Mouse (Mus musculus): ENCODE data around the gene Cdc40.
A peak's percentile ranks its signal among the peaks of the same experiment; 100 is the strongest.

Cdc40 gene

GRCm38 (mm10) chr10:40882831-40883643, at the start of gene Cdc40, which contains the start of gene Wasf1:
TSS of gene Cdc40 (minus strand) at chr10:40883311.
TSS of gene Wasf1 (plus strand) at chr10:40883475.
- DNase-seq, result peak; percentile 98

GRCm38 (mm10) chr10:40919464-40919863, 36.4 kb upstream of the Cdc40 start:
- DNase-seq, result no peak

- no peak for DNase-seq
Measured at GRCm38 (mm10) chr10:40918669-40919440, 35.7 kb upstream of the Cdc40 start.

GRCm38 (mm10) chr10:40915240-40915639, 32.1 kb upstream of the Cdc40 start:
- no peak for DNase-seq

GRCm38 (mm10) chr10:40910811-40911210, 27.7 kb upstream of the Cdc40 start:
- DNase-seq, result no peak

GRCm38 (mm10) chr10:40908580-40908979, 25.5 kb upstream of the Cdc40 start:
- no peak for DNase-seq

- no peak for DNase-seq
Measured at GRCm38 (mm10) chr10:40906802-40907201, 23.7 kb upstream of the Cdc40 start.

GRCm38 (mm10) chr10:40906131-40906530, 23.0 kb upstream of the Cdc40 start:
- no peak for DNase-seq

- no peak for DNase-seq
Measured at GRCm38 (mm10) chr10:40901786-40902185, 18.7 kb upstream of the Cdc40 start.

GRCm38 (mm10) chr10:40896656-40897055, 13.5 kb upstream of the Cdc40 start:
- DNase-seq, result no peak

GRCm38 (mm10) chr10:40895765-40896164, 12.7 kb upstream of the Cdc40 start:
- DNase-seq, result no peak

GRCm38 (mm10) chr10:40889146-40889545, 6.0 kb upstream of the Cdc40 start:
- DNase-seq, result no peak

GRCm38 (mm10) chr10:40887316-40887715, 4.2 kb upstream of the Cdc40 start:
- DNase-seq, result no peak

- DNase-seq, result no peak
Measured at GRCm38 (mm10) chr10:40885432-40885831, 2.3 kb upstream of the Cdc40 start.

GRCm38 (mm10) chr10:40884279-40884806, 1.2 kb upstream of the Cdc40 start:
- DNase-seq, result peak; percentile 73

GRCm38 (mm10) chr10:40883644-40884278, 650 bp upstream of the Cdc40 start:
- DNase-seq, result peak; percentile 93

- no peak for DNase-seq
Measured at GRCm38 (mm10) chr10:40882333-40882732, 778 bp downstream of the Cdc40 start.

- DNase-seq, result no peak
Measured at GRCm38 (mm10) chr10:40881236-40881635, 1.9 kb downstream of the Cdc40 start.

- no peak for DNase-seq
Measured at GRCm38 (mm10) chr10:40879969-40880368, 3.1 kb downstream of the Cdc40 start.

GRCm38 (mm10) chr10:40878246-40878645, 4.9 kb downstream of the Cdc40 start:
- no peak for DNase-seq

- no peak for DNase-seq
Measured at GRCm38 (mm10) chr10:40872052-40872451, 11.1 kb downstream of the Cdc40 start.

GRCm38 (mm10) chr10:40871301-40871700, 11.8 kb downstream of the Cdc40 start:
- DNase-seq, result no peak

- DNase-seq, result no peak
Measured at GRCm38 (mm10) chr10:40868081-40868480, 15.0 kb downstream of the Cdc40 start.

Measured in embryo, embryonic 11 days (tissue).